Mouse (Mus musculus): ENCODE measurements around the gene Mfap3.

The Mfap3 gene

GRCm38 (mm10) chr11:57518091-57518750, at the start of gene Mfap3, which contains the start of gene Fam114a2:
Gene Mfap3 (plus strand): TSS chr11:57518664.
Gene Fam114a2 (minus strand): TSS chr11:57518617.
- peak; percentile 91 for ATAC-seq (ENCODE audit: insufficient number of reproducible peaks, low FRiP score, low TSS enrichment)

GRCm38 (mm10) chr11:57468706-57469105, 49.8 kb upstream of the Mfap3 start:
- no peak for ATAC-seq (ENCODE audit: insufficient number of reproducible peaks, low FRiP score, low TSS enrichment)

- ATAC-seq (ENCODE audit: insufficient number of reproducible peaks, low FRiP score, low TSS enrichment), result no peak
Observed at GRCm38 (mm10) chr11:57470056-57470455, 48.4 kb upstream of the Mfap3 start.

GRCm38 (mm10) chr11:57470979-57471378, 47.5 kb upstream of the Mfap3 start:
- ATAC-seq (ENCODE audit: insufficient number of reproducible peaks, low FRiP score, low TSS enrichment), result no peak

GRCm38 (mm10) chr11:57474296-57474941, 44.0 kb upstream of the Mfap3 start:
- ATAC-seq (ENCODE audit: insufficient number of reproducible peaks, low FRiP score, low TSS enrichment), result no peak

- ATAC-seq (ENCODE audit: insufficient number of reproducible peaks, low FRiP score, low TSS enrichment), result no peak
Observed at GRCm38 (mm10) chr11:57475119-57475518, 43.3 kb upstream of the Mfap3 start.

- ATAC-seq (ENCODE audit: insufficient number of reproducible peaks, low FRiP score, low TSS enrichment), result no peak
Observed at GRCm38 (mm10) chr11:57478077-57478476, 40.4 kb upstream of the Mfap3 start.

- ATAC-seq (ENCODE audit: insufficient number of reproducible peaks, low FRiP score, low TSS enrichment), result no peak
Observed at GRCm38 (mm10) chr11:57488436-57488835, 30.0 kb upstream of the Mfap3 start.

- ATAC-seq (ENCODE audit: insufficient number of reproducible peaks, low FRiP score, low TSS enrichment), result no peak
Observed at GRCm38 (mm10) chr11:57496462-57497039, 21.9 kb upstream of the Mfap3 start.

GRCm38 (mm10) chr11:57497701-57498100, 20.8 kb upstream of the Mfap3 start:
- no peak for ATAC-seq (ENCODE audit: insufficient number of reproducible peaks, low FRiP score, low TSS enrichment)

GRCm38 (mm10) chr11:57498215-57498614, 20.2 kb upstream of the Mfap3 start:
- ATAC-seq (ENCODE audit: insufficient number of reproducible peaks, low FRiP score, low TSS enrichment), result no peak

- ATAC-seq (ENCODE audit: insufficient number of reproducible peaks, low FRiP score, low TSS enrichment), result no peak
Observed at GRCm38 (mm10) chr11:57503155-57503554, 15.3 kb upstream of the Mfap3 start.

- no peak for ATAC-seq (ENCODE audit: insufficient number of reproducible peaks, low FRiP score, low TSS enrichment)
Observed at GRCm38 (mm10) chr11:57506899-57507298, 11.6 kb upstream of the Mfap3 start.

GRCm38 (mm10) chr11:57515218-57515617, 3.2 kb upstream of the Mfap3 start:
- ATAC-seq (ENCODE audit: insufficient number of reproducible peaks, low FRiP score, low TSS enrichment), result no peak

GRCm38 (mm10) chr11:57516946-57517441, 1.5 kb upstream of the Mfap3 start:
- no peak for ATAC-seq (ENCODE audit: insufficient number of reproducible peaks, low FRiP score, low TSS enrichment)

- ATAC-seq (ENCODE audit: insufficient number of reproducible peaks, low FRiP score, low TSS enrichment), result no peak
Observed at GRCm38 (mm10) chr11:57518751-57519148, 286 bp downstream of the Mfap3 start.

GRCm38 (mm10) chr11:57519304-57519703, 840 bp downstream of the Mfap3 start:
- no peak for ATAC-seq (ENCODE audit: insufficient number of reproducible peaks, low FRiP score, low TSS enrichment)

- ATAC-seq (ENCODE audit: insufficient number of reproducible peaks, low FRiP score, low TSS enrichment), result no peak
Observed at GRCm38 (mm10) chr11:57521206-57521605, 2.7 kb downstream of the Mfap3 start.

- ATAC-seq (ENCODE audit: insufficient number of reproducible peaks, low FRiP score, low TSS enrichment), result no peak
Observed at GRCm38 (mm10) chr11:57522046-57522445, 3.6 kb downstream of the Mfap3 start.

GRCm38 (mm10) chr11:57523418-57523817, 5.0 kb downstream of the Mfap3 start:
- no peak for ATAC-seq (ENCODE audit: insufficient number of reproducible peaks, low FRiP score, low TSS enrichment)

- ATAC-seq (ENCODE audit: insufficient number of reproducible peaks, low FRiP score, low TSS enrichment), result no peak
Observed at GRCm38 (mm10) chr11:57524597-57524996, 6.1 kb downstream of the Mfap3 start.
